Mouse (Mus musculus): ENCODE results near the gene Cnksr3.

Gene Cnksr3

GRCm38 (mm10) chr10:7211696-7212482, at the start of gene Cnksr3:
Gene Cnksr3 (minus strand): TSS chr10:7212237.
- TF ChIP-seq CTCF (conservative IDR thresholded peaks at IDR 0.05; ENCODE audit: low read length) (no peak), NANOG (IDR thresholded peaks at IDR 0.05; ENCODE audit: borderline replicate concordance, low read length) (no peak), POU5F1 (IDR thresholded peaks at IDR 0.05; ENCODE audit: borderline replicate concordance, low read length) (no peak)
- no peaks in the 10 kb centered on the region for H3K9me3 ChIP-seq (ENCODE audit: low read length)
- peaks cover 22% of the 10 kb centered on the region for H3K4me1 ChIP-seq (replicated peaks; ENCODE audit: low read depth, low read length)
- H3K36me3 ChIP-seq (ENCODE audit: insufficient read depth, low read length): no peaks in the 10 kb centered on the region
- peaks cover 14% of the 10 kb centered on the region for H3K27me3 ChIP-seq (ENCODE audit: insufficient read depth, low read length)
- H3K4me3 ChIP-seq (replicated peaks; ENCODE audit: low read length): peak within 1 kb of the TSS; percentile 93

GRCm38 (mm10) chr10:7260166-7261108, 48.4 kb upstream of the Cnksr3 start:
- no peaks in the 10 kb centered on the region for H3K27me3 ChIP-seq (ENCODE audit: insufficient read depth, low read length)
- H3K4me3 ChIP-seq (replicated peaks; ENCODE audit: low read length): no peak overlapping the region
- no peaks in the 10 kb centered on the region for H3K36me3 ChIP-seq (ENCODE audit: insufficient read depth, low read length)
- no peaks in the 10 kb centered on the region for H3K9me3 ChIP-seq (ENCODE audit: low read length)
- TF ChIP-seq POU5F1 (IDR thresholded peaks at IDR 0.05; ENCODE audit: borderline replicate concordance, low read length) (no peak), NANOG (IDR thresholded peaks at IDR 0.05; ENCODE audit: borderline replicate concordance, low read length) (no peak), CTCF (conservative IDR thresholded peaks at IDR 0.05; ENCODE audit: low read length) (no peak)
- peaks cover 3% of the 10 kb centered on the region; the same call in 1 of the 2 replicates for H3K4me1 ChIP-seq (replicated peaks; ENCODE audit: low read depth, low read length)

GRCm38 (mm10) chr10:7258607-7259006, 46.6 kb upstream of the Cnksr3 start:
- no peaks in the 10 kb centered on the region for H3K27me3 ChIP-seq (ENCODE audit: insufficient read depth, low read length)
- no peaks in the 10 kb centered on the region for H3K9me3 ChIP-seq (ENCODE audit: low read length)
- no peak for TF ChIP-seq POU5F1 (IDR thresholded peaks at IDR 0.05; ENCODE audit: borderline replicate concordance, low read length)
- TF ChIP-seq CTCF (conservative IDR thresholded peaks at IDR 0.05; ENCODE audit: low read length): no peak
- TF ChIP-seq NANOG (IDR thresholded peaks at IDR 0.05; ENCODE audit: borderline replicate concordance, low read length): no peak
- no peaks in the 10 kb centered on the region for H3K4me1 ChIP-seq (replicated peaks; ENCODE audit: low read depth, low read length)
- no peak overlapping the region for H3K4me3 ChIP-seq (replicated peaks; ENCODE audit: low read length)
- no peaks in the 10 kb centered on the region for H3K36me3 ChIP-seq (ENCODE audit: insufficient read depth, low read length)

GRCm38 (mm10) chr10:7250455-7250854, 38.4 kb upstream of the Cnksr3 start:
- Histone ChIP-seq H3K9me3 (ENCODE audit: low read length) (peaks cover 12% of the 10 kb centered on the region), H3K36me3 (ENCODE audit: insufficient read depth, low read length) (no peaks in the 10 kb centered on the region), H3K4me3 (replicated peaks; ENCODE audit: low read length) (no peak overlapping the region), H3K4me1 (replicated peaks; ENCODE audit: low read depth, low read length) (no peaks in the 10 kb centered on the region), H3K27me3 (ENCODE audit: insufficient read depth, low read length) (no peaks in the 10 kb centered on the region)
- TF ChIP-seq CTCF (conservative IDR thresholded peaks at IDR 0.05; ENCODE audit: low read length) (no peak), NANOG (IDR thresholded peaks at IDR 0.05; ENCODE audit: borderline replicate concordance, low read length) (no peak), POU5F1 (IDR thresholded peaks at IDR 0.05; ENCODE audit: borderline replicate concordance, low read length) (no peak)

- no peaks in the 10 kb centered on the region for H3K9me3 ChIP-seq (ENCODE audit: low read length)
- no peak for TF ChIP-seq NANOG (IDR thresholded peaks at IDR 0.05; ENCODE audit: borderline replicate concordance, low read length)
- TF ChIP-seq POU5F1 (IDR thresholded peaks at IDR 0.05; ENCODE audit: borderline replicate concordance, low read length): no peak
- no peak for TF ChIP-seq CTCF (conservative IDR thresholded peaks at IDR 0.05; ENCODE audit: low read length)
- no peak overlapping the region for H3K4me3 ChIP-seq (replicated peaks; ENCODE audit: low read length)
- H3K36me3 ChIP-seq (ENCODE audit: insufficient read depth, low read length): no peaks in the 10 kb centered on the region
- H3K4me1 ChIP-seq (replicated peaks; ENCODE audit: low read depth, low read length): peaks cover 29% of the 10 kb centered on the region
- H3K27me3 ChIP-seq (ENCODE audit: insufficient read depth, low read length): no peaks in the 10 kb centered on the region
Observed at GRCm38 (mm10) chr10:7234601-7235000, 22.6 kb upstream of the Cnksr3 start.

- H3K27me3 ChIP-seq (ENCODE audit: insufficient read depth, low read length): no peaks in the 10 kb centered on the region
- no peak overlapping the region for H3K4me3 ChIP-seq (replicated peaks; ENCODE audit: low read length)
- peaks cover 3% of the 10 kb centered on the region; the same call in 1 of the 2 replicates for H3K9me3 ChIP-seq (ENCODE audit: low read length)
- TF ChIP-seq CTCF (conservative IDR thresholded peaks at IDR 0.05; ENCODE audit: low read length) (no peak), NANOG (IDR thresholded peaks at IDR 0.05; ENCODE audit: borderline replicate concordance, low read length) (no peak), POU5F1 (IDR thresholded peaks at IDR 0.05; ENCODE audit: borderline replicate concordance, low read length) (no peak)
- no peaks in the 10 kb centered on the region for H3K36me3 ChIP-seq (ENCODE audit: insufficient read depth, low read length)
- H3K4me1 ChIP-seq (replicated peaks; ENCODE audit: low read depth, low read length): peaks cover 5% of the 10 kb centered on the region
Observed at GRCm38 (mm10) chr10:7217551-7218127, 5.6 kb upstream of the Cnksr3 start.

- TF ChIP-seq POU5F1 (IDR thresholded peaks at IDR 0.05; ENCODE audit: borderline replicate concordance, low read length): no peak
- TF ChIP-seq CTCF (conservative IDR thresholded peaks at IDR 0.05; ENCODE audit: low read length): no peak
- TF ChIP-seq NANOG (IDR thresholded peaks at IDR 0.05; ENCODE audit: borderline replicate concordance, low read length): no peak
Observed at GRCm38 (mm10) chr10:7214718-7215117, 2.7 kb upstream of the Cnksr3 start.

More at GRCm38 (mm10) chr10:7214718-7215117, 2.7 kb upstream of the Cnksr3 start:
- Histone ChIP-seq H3K9me3 (ENCODE audit: low read length) (no peaks in the 10 kb centered on the region), H3K4me1 (replicated peaks; ENCODE audit: low read depth, low read length) (peaks cover 22% of the 10 kb centered on the region), H3K27me3 (ENCODE audit: insufficient read depth, low read length) (peaks cover 14% of the 10 kb centered on the region), H3K36me3 (ENCODE audit: insufficient read depth, low read length) (no peaks in the 10 kb centered on the region), H3K4me3 (replicated peaks; ENCODE audit: low read length) (no peak overlapping the region)
